Mouse (Mus musculus): Measurements from ENCODE around the gene Edar. TPM values are rescaled to one million over a fixed set of nuclear protein-coding genes. Genes with fewer than 3 reads are reported as not detected.

The Edar gene
- polyA plus RNA-seq (2012; fragmentation: generic; extraction: Trizol) = under 1 TPM in 1 of 2 experiments, not detected in 1; 0.09 TPM

DNA sequence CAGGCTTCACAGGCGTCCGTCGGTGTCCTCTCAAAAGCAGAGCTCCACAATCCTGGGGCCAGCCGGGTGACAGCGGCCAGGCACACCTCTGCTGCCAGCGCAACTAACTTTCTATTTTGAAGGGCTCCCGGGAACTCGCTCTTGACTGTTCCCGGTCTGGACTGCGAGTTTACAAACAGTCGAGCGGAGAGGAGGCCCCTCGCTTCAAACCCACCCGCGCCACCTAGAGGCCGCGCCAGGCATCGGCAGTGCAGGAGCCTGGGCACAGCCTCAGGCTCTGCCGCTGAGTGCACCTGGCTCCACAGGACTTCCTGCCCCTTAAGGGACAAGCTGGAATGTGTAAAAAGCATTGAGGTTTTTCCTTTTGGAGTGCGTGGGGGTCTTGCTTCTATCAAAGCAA lies at the start of gene Edar:
Edar (minus strand) TSS at position 122 of the 400 bp plus-strand sequence.

DNA sequence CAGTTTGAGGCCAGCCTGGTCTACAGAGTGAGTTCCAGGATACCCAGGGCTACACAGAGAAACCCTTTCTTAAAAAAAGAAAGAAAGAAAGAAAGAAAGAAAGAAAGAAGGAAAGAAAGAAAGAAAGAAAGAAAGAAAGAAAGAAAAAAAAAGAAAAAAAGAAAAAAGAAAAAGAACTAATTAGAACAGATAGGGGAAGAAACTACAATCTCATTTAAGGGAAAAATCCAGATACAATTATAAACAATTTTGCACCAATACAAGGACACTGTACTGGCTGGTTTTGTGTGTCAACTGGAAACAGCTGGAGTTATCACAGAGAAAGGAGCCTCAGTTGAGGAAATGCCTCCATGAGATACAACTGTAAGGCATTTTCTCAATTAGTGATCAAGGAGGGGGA lies 42.7 kb upstream of the Edar start, which contains the start of gene Gm17542:
Gm17542 (minus strand) TSS at position 101 of the 400 bp plus-strand sequence.

Other genes starting within 250 kb of the Edar start
- 1 to 10 TPM in 1 of 2 experiments, under 1 TPM in 1; 0.30 to 3.3 TPM for gene Ranbp2, start 228.7 kb downstream of the Edar start, polyA plus RNA-seq (2012; fragmentation: generic; extraction: Trizol)
- under 1 TPM; 0.33 to 0.87 TPM for gene Ccdc138, start 177.7 kb downstream of the Edar start, polyA plus RNA-seq (2012; fragmentation: generic; extraction: Trizol)
- not detected for gene Gm17542, start 42.6 kb upstream of the Edar start, polyA plus RNA-seq (2012; fragmentation: generic; extraction: Trizol)
- gene Sh3rf3, start 137.7 kb upstream of the Edar start, polyA plus RNA-seq (2012; fragmentation: generic; extraction: Trizol) = 1 to 10 TPM in 1 of 2 experiments, under 1 TPM in 1; 0.34 to 7.5 TPM